Mouse (Mus musculus) CH12.LX (cell line): ENCODE measurements around the gene Prps1l1. TPM values are rescaled to one million over a fixed set of nuclear protein-coding genes. Genes with fewer than 3 reads are reported as not detected.

Source experiments
- DNase-seq: peaks from one replicate; pipeline ENCODE4 v3.0.0-alpha.2; 2013; ENCODE audit errors: extremely low read depth
- H3K27ac ChIP-seq: 2 replicates; pipeline ENCODE4 v1.5.1; 2012; ENCODE audit warnings: low read depth, mild to moderate bottlenecking, control low read depth, moderate library complexity; ENCODE audit not compliant: insufficient read depth
- H3K27me3 ChIP-seq: replicated peaks from 2 replicates; pipeline ENCODE3; 2012; ENCODE audit warnings: inconsistent platforms
- H3K36me3 ChIP-seq, 2 experiments: replicated peaks in 1 of 2; 2 replicates each; pipeline versions ENCODE3 to v1.6.1; 2012; ENCODE audit warnings: inconsistent platforms in 1 of 2, low read length in 1 of 2, mild to moderate bottlenecking in 1 of 2, mixed read lengths in 1 of 2, moderate library complexity in 1 of 2; ENCODE audit not compliant: control insufficient read depth in 1 of 2, insufficient read depth in 1 of 2
- H3K4me1 ChIP-seq, 2 experiments: 2 replicates each; pipeline ENCODE4 v1.6.1; 2012; ENCODE audit warnings: inconsistent platforms in 1 of 2, moderate library complexity in 1 of 2; ENCODE audit not compliant: insufficient read depth in 2 of 2, control insufficient read depth in 1 of 2
- H3K4me2 ChIP-seq: 2 replicates; pipeline ENCODE4 v1.6.1; 2012; ENCODE audit warnings: low read depth, mild to moderate bottlenecking, control low read depth; ENCODE audit not compliant: poor library complexity, insufficient read depth, severe bottlenecking
- H3K4me3 ChIP-seq, 3 experiments: fragments of 150-350 bp in 1 of 3; sonication (generic) in 1 of 3; replicated peaks in 1 of 3; 2 replicates each; pipeline versions ENCODE3 to v1.5.1; 2011 to 2012; ENCODE audit warnings: low read depth in 2 of 3, low read length in 2 of 3, mild to moderate bottlenecking in 2 of 3, moderate library complexity in 2 of 3, control low read depth in 1 of 3, improper control_type of control experiment in 1 of 3, inconsistent platforms in 1 of 3, mixed read lengths in 1 of 3; ENCODE audit not compliant: poor library complexity in 1 of 3
- H3K79me2 ChIP-seq: replicated peaks from 2 replicates; pipeline ENCODE4 v1.6.1; 2012; ENCODE audit warnings: mild to moderate bottlenecking, moderate library complexity; ENCODE audit not compliant: control insufficient read depth, poor library complexity, insufficient read depth, severe bottlenecking; ENCODE audit errors: extremely low read depth
- H3K9ac ChIP-seq: 2 replicates; pipeline ENCODE4 v1.6.1; 2012; ENCODE audit warnings: low read depth, mild to moderate bottlenecking, control low read depth, moderate library complexity; ENCODE audit not compliant: insufficient read depth
- H3K9me3 ChIP-seq: replicated peaks from 2 replicates; pipeline ENCODE3; 2012; ENCODE audit warnings: low read length, inconsistent platforms, mixed read lengths
- BHLHE40 ChIP-seq: IDR thresholded peaks from 2 replicates; pipeline ENCODE4 v1.6.1; 2011; ENCODE audit warnings: mild to moderate bottlenecking, low read depth, low read length, improper control_type of control experiment
- CHD1 ChIP-seq: IDR thresholded peaks from 2 replicates; pipeline ENCODE4 v1.6.1; 2012; ENCODE audit warnings: low read depth, low read length, improper control_type of control experiment, inconsistent platforms
- CHD2 ChIP-seq: IDR thresholded peaks from 2 replicates; pipeline ENCODE4 v1.6.1; 2011; ENCODE audit warnings: low read length, improper control_type of control experiment
- CTCF ChIP-seq, 2 experiments: IDR thresholded peaks in 1 of 2; conservative IDR thresholded peaks in 1 of 2; 2 replicates each; pipeline ENCODE4 v1.5.1; 2011 to 2012; ENCODE audit warnings: low read depth in 2 of 2, low read length in 2 of 2, improper control_type of control experiment in 1 of 2, inconsistent platforms in 1 of 2, mild to moderate bottlenecking in 1 of 2, moderate library complexity in 1 of 2
- E2F4 ChIP-seq: IDR thresholded peaks from 2 replicates; pipeline ENCODE4 v1.6.1; 2011; ENCODE audit warnings: low read depth, low read length, improper control_type of control experiment; ENCODE audit not compliant: insufficient replicate concordance
- ELF1 ChIP-seq: IDR thresholded peaks from 2 replicates; pipeline ENCODE4 v1.6.1; 2014; ENCODE audit warnings: low read depth, mild to moderate bottlenecking, inconsistent platforms, low read length, improper control_type of control experiment
- IRF4 ChIP-seq: IDR thresholded peaks from 2 replicates; pipeline ENCODE4 v1.6.1; 2014; ENCODE audit warnings: low read depth, mild to moderate bottlenecking, inconsistent platforms, low read length, improper control_type of control experiment
- JUN ChIP-seq: IDR thresholded peaks from 2 replicates; pipeline ENCODE4 v1.6.1; 2011; ENCODE audit warnings: low read depth, mild to moderate bottlenecking, low read length, improper control_type of control experiment, moderate library complexity; ENCODE audit not compliant: insufficient read depth
- JUND ChIP-seq: conservative IDR thresholded peaks from 2 replicates; pipeline ENCODE4 v1.6.1; 2011; ENCODE audit warnings: low read depth, low read length, improper control_type of control experiment
- MAFK ChIP-seq: IDR thresholded peaks from 2 replicates; pipeline ENCODE4 v1.6.1; 2011; ENCODE audit warnings: low read length, improper control_type of control experiment; ENCODE audit not compliant: insufficient replicate concordance
- MAX ChIP-seq: IDR thresholded peaks from 2 replicates; pipeline ENCODE4 v1.6.1; 2011; ENCODE audit warnings: low read length, improper control_type of control experiment
- MXI1 ChIP-seq: IDR thresholded peaks from 2 replicates; pipeline ENCODE4 v1.6.1; 2011; ENCODE audit warnings: mild to moderate bottlenecking, low read depth, low read length, improper control_type of control experiment
- MYC ChIP-seq: IDR thresholded peaks from 2 replicates; pipeline ENCODE4 v1.6.1; 2011; ENCODE audit warnings: low read depth, mild to moderate bottlenecking, improper control_type of control experiment, low read length
- NRF1 ChIP-seq: IDR thresholded peaks from 2 replicates; pipeline ENCODE4 v1.6.1; 2014; ENCODE audit warnings: low read depth, mild to moderate bottlenecking, inconsistent platforms, low read length, improper control_type of control experiment, moderate library complexity
- POLR2A ChIP-seq: IDR thresholded peaks from 2 replicates; pipeline ENCODE4 v1.6.1; 2011; ENCODE audit warnings: low read depth, mild to moderate bottlenecking, improper control_type of control experiment, low read length
- RCOR1 ChIP-seq: conservative IDR thresholded peaks from 2 replicates; pipeline ENCODE4 v1.6.1; 2012; ENCODE audit warnings: low read depth, mild to moderate bottlenecking, inconsistent platforms, low read length, improper control_type of control experiment
- SIN3A ChIP-seq: IDR thresholded peaks from 2 replicates; pipeline ENCODE4 v1.6.1; 2012; ENCODE audit warnings: low read length, improper control_type of control experiment, inconsistent platforms
- SMC3 ChIP-seq: IDR thresholded peaks from 2 replicates; pipeline ENCODE4 v1.6.1; 2011; ENCODE audit warnings: low read depth, low read length, improper control_type of control experiment
- TCF12 ChIP-seq: IDR thresholded peaks from 2 replicates; pipeline ENCODE4 v1.6.1; 2014; ENCODE audit warnings: low read depth, mild to moderate bottlenecking, inconsistent platforms, low read length, improper control_type of control experiment
- UBTF ChIP-seq: IDR thresholded peaks from 2 replicates; pipeline ENCODE4 v1.6.1; 2012; ENCODE audit warnings: low read depth, mild to moderate bottlenecking, inconsistent platforms, low read length, improper control_type of control experiment, moderate library complexity
- USF1 ChIP-seq: IDR thresholded peaks from 2 replicates; pipeline ENCODE4 v1.6.1; 2014; ENCODE audit warnings: low read depth, mild to moderate bottlenecking, inconsistent platforms, low read length, improper control_type of control experiment
- USF2 ChIP-seq: conservative IDR thresholded peaks from 2 replicates; pipeline ENCODE4 v1.6.1; 2011; ENCODE audit warnings: low read depth, low read length, improper control_type of control experiment
- ZC3H11A ChIP-seq: IDR thresholded peaks from 2 replicates; pipeline ENCODE4 v1.6.1; 2012; ENCODE audit warnings: low read depth, mild to moderate bottlenecking, inconsistent platforms, low read length, improper control_type of control experiment
- ZMIZ1 ChIP-seq: IDR thresholded peaks from 2 replicates; pipeline ENCODE4 v1.6.1; 2012; ENCODE audit warnings: low read depth, mild to moderate bottlenecking, inconsistent platforms, low read length, improper control_type of control experiment
- ZNF384 ChIP-seq: IDR thresholded peaks from 2 replicates; pipeline ENCODE4 v1.6.1; 2012; ENCODE audit warnings: low read depth, low read length, improper control_type of control experiment, inconsistent platforms
- dilution Hi-C: fragments of 300-500 bp; cut with MboI; formaldehyde crosslinking; loops from 2 replicates; pipeline ENCODE4 v1.14.3; 2020; ENCODE audit warnings: low sequenced_read_pairs; ENCODE audit not compliant: extremely low pct_unique_long_range_greater_than_20kb, extremely low pct_ligation_motif_present
- in situ Hi-C: fragments of 300-500 bp; cut with MboI; formaldehyde crosslinking; loops from 3 replicates; pipeline ENCODE4 v1.14.3; 2019; ENCODE audit warnings: low sequenced_read_pairs, low pct_ligation_motif_present, low pct_unique_long_range_greater_than_20kb, mixed read lengths
- polyA plus RNA-seq: library from polyadenylated mRNA; unstranded; fragments of >175 nt; gene quantifications from 2 replicates; pipeline ENCODE4 v1.2.1, GENCODE M21; 2012; ENCODE audit warnings: low read depth; ENCODE audit not compliant: insufficient read length
- total RNA-seq, 2 experiments: library from RNA; depleted of rRNA; stranded (reverse); fragments of 300-350 nt in 1 of 2; fragments of >200 nt in 1 of 2; gene quantifications; 2 replicates each; pipeline ENCODE4 v1.2.3; 2012 to 2014

Prps1l1 gene
- total and polyA plus RNA-seq, 3 experiments: not detected

DNA sequence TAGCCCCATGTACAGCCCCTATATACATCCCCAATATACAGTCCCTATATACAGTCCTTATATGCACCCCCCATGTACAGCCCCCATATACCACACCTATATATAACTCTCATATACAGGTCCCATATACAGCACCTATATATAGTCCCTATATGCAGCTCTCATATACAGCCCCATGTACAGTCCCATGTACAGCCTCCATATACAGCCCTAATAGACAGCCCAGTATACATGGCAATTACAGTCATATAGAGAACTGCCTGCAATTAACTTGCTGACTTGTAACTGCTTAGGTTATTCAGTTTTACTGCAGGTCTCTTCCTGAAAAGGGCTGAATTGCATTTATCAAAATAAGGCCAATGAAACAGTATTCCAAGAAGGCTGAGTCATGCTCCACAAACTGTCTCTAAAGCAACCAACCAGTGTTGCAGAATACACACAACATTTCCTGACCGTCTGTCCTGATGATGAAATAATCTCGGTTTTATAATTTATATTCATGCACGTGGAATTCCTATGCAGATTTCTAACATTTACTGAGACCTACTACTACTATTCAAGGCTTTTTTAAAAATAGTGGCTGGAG, 13.1 kb downstream of the Prps1l1 start:
- Histone ChIP-seq H3K4me1 (no peaks in the 10 kb centered on the region), H3K36me3 (no peaks in the 10 kb centered on the region), H3K9me3 (no peaks in the 10 kb centered on the region), H3K4me2 (no peak overlapping the region), H3K9ac (no peak overlapping the region), H3K4me3 (no peak overlapping the region), H3K79me2 (no peaks in the 10 kb centered on the region), H3K27ac (no peak overlapping the region), H3K27me3 (no peaks in the 10 kb centered on the region)
- in situ Hi-C loops: no loop called here
- TF ChIP-seq TCF12 (no peak), UBTF (no peak), ZC3H11A (no peak), SMC3 (no peak), NRF1 (no peak), POLR2A (no peak), USF2 (no peak), CHD2 (no peak), CTCF (conservative IDR thresholded peaks at IDR 0.05 in 1 of 2, IDR thresholded peaks at IDR 0.05 in 1 of 2; ENCODE audit: low read depth in 2 of 2, low read length in 2 of 2) (no peak), USF1 (no peak), CHD1 (no peak), MYC (no peak), MAFK (no peak)
- dilution Hi-C loops: no loop called here
- DNase-seq: no peak

DNA sequence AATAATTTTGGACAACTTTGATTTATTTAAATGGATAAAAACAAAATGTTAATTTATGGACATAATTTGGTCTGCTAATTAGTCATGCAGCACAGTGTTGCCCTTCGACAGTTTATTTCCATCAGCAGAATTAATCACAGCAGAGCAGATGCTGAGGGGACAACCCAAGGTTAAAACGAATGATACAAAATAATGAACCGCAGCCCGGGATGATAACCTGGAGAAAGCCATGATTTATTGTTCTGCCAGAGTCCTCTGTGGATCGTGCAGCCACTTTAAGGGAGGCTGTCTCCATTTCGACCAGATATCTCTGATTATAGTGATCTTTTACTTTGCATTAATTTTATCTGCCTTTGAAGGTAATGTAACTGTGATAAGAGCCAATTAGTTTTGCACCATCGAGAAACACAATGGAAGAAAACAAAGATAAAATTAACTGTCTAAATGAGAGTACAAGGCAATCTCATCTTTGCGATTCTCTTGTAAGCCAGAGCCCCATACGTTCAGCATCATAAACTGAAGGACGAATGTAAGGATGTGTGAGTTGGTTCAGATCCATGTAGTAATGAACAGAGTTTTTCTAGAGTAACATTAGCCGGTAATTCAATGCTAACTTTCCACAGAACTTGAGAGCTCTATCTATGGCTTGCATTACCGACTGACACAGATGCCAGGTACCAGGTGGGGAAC, 14.4 kb downstream of the Prps1l1 start:
- no peaks in the 10 kb centered on the region for H3K27me3 ChIP-seq
- no peak overlapping the region for H3K9ac ChIP-seq
- no peaks in the 10 kb centered on the region for H3K9me3 ChIP-seq
- TF ChIP-seq MAX: no peak
- no peak for TF ChIP-seq SIN3A
- TF ChIP-seq RCOR1: no peak
- no peak for TF ChIP-seq CHD2
- no peak for TF ChIP-seq CTCF (conservative IDR thresholded peaks at IDR 0.05 in 1 of 2, IDR thresholded peaks at IDR 0.05 in 1 of 2; ENCODE audit: low read depth in 2 of 2, low read length in 2 of 2)
- TF ChIP-seq BHLHE40: no peak
- no peak for TF ChIP-seq MXI1
- no peak for TF ChIP-seq JUN
- TF ChIP-seq ZC3H11A: no peak
- no peak for TF ChIP-seq IRF4
- no peak for TF ChIP-seq ZMIZ1
- no peak for TF ChIP-seq E2F4
- TF ChIP-seq JUND: no peak
- TF ChIP-seq ZNF384: no peak
- no peak for TF ChIP-seq UBTF
- TF ChIP-seq ELF1: no peak
- TF ChIP-seq USF2: no peak
- H3K36me3 ChIP-seq: no peaks in the 10 kb centered on the region
- H3K79me2 ChIP-seq: no peaks in the 10 kb centered on the region
- in situ Hi-C loops (no loop called here), dilution Hi-C loops (no loop called here)
- no peak overlapping the region for H3K4me2 ChIP-seq
- no peak overlapping the region for H3K27ac ChIP-seq
- DNase-seq: no peak
- no peak overlapping the region for H3K4me3 ChIP-seq
- H3K4me1 ChIP-seq: no peaks in the 10 kb centered on the region
